Mouse (Mus musculus) retina, postnatal 7 days (tissue): Measurements from ENCODE around the gene Tbcb.
"Not testable (repeated sequence)": the region's sequence is repeated elsewhere in the genome, so short reads cannot be mapped to it uniquely, and the experiment has no call there.

Experiments used
- DNase-seq: peaks from one replicate; pipeline ENCODE4 v3.0.0-alpha.2; 2012; ENCODE audit warnings: low read depth, low spot score

The Tbcb gene

DNA sequence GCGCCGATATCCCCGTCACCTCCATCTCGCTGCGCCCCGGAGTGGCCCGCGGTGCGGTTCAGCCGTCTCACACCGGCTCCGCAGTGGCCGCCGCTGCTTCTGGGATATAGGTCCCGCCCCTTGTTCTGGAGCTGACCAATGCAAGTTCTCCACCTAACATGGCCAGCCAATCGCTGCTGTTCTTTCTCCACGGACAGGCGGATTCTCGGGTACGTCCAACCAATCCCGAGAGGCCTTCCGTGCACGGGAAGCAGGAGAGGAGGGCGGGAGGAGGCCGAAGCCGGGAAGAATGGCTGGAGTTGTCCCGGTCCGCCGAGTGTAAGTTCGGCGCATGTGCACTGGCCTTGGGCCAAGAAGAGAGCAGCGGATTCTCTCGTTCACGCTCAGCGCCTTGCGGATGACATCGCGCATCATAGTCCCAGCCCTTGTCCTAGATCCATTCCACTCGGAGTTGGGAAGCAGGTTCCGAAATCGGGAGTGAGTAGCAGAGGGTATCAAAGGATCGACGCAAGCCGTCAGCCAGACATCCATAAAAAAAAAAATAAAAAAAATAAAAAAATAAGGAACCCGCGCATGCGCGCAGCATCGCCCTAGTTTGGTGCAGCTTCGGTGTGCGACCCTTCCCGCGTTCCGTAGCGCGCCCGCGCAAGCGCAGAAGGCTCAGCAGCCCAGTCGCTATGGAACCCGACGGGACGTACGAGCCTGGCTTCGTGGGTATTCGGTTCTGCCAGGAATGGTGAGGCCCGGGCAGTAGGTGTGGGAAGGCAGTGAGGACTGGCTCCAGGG lies at the start of gene Tbcb, which contains the start of gene Polr2i:
Gene Tbcb, minus strand, starts transcription at position 604 of the 786 bp plus-strand sequence.
Gene Polr2i, plus strand, starts transcription at position 280 of the 786 bp plus-strand sequence.
- DNase-seq: peak; percentile 98

- DNase-seq: no peak
These were observed 49.5 kb upstream of the Tbcb start for GRCm38 (mm10) chr7:30281522-30281921.

- peak; percentile 70 for DNase-seq
These were observed 48.6 kb upstream of the Tbcb start for GRCm38 (mm10) chr7:30280670-30281138.

DNA sequence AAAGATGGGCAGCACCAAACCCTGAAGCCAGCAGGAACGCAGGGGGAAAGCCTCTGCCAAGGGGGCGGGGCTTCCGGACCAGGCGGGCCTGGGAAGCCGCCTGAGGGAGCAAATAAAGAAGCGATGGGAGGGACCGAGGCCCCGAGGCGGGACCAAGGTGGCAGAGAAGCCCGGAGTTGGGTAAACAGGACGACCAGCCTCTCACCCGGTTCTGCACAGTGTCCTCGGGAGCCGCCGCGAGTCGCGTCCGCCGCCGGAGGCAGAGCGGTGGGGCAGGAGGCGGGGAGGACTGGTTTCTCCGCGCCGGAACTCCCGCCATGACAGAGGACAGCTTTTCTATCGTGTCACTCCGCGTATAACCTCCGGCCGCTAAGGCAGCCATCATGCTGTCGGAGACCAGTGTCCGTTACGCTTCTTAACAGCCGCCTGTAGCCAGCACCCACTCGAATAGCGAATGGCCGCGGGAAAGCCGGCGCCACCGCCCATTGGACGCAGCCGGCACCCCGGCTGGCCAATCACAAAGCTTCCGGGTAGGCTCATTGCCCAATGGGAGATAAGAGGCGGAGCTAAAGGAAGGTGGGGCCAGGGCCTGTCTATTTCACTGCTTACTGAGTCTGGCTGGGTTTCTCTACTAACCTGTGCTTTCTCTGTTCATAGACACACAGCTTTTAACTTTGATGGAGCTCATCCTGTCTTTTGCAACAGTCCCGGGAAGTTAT lies 48.0 kb upstream of the Tbcb start, which contains the start of the genes Thap8 and Wdr62:
Gene Thap8, plus strand, starts transcription at position 144 of the 719 bp plus-strand sequence.
Gene Wdr62, minus strand, starts transcription at position 469 of the 719 bp plus-strand sequence.
- DNase-seq: peak; percentile 89

- DNase-seq: no peak
These were observed 47.5 kb upstream of the Tbcb start for GRCm38 (mm10) chr7:30279536-30279935.

- no peak for DNase-seq
These were observed 46.8 kb upstream of the Tbcb start for GRCm38 (mm10) chr7:30278911-30279310.

DNA sequence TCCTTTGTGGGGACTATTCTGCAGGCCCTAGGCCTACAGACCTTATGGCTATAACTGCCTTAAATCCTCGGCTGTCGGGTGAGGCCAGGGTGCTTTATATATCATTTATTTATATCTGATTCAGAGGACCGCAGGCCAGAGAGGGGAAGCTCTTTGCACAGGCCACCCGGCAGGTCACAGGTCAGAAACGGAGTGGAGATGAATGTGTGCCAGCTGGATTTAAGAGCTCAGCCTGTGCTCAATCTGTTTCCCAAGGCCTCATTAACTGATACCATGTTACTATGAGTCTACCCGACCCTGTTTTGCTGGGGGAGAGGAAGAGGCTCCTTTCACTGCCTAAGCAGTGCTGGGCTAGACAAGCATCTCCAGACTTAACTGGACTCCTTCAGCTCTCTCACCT lies 42.3 kb upstream of the Tbcb start:
- DNase-seq: no peak

DNA sequence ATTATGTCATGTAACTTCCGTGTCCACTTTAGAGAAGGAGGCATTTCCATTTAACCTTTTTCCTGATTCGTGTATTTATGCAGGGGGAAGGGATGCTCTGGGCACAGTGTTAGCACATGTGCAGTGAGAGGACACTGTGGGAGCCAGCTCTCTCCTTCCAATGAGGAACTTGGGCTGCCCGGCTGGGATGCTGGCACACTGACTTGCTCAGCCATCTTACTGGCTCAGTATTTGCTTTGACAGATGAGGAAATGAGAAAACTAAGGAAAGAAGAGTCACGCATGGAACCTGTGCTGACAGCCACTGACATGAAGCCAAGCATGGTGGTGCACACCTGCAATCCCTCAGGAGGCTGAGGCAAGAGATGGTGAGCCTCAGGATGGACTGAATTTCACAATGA lies 37.6 kb upstream of the Tbcb start:
- no peak for DNase-seq

GRCm38 (mm10) chr7:30266780-30267179 lies 34.7 kb upstream of the Tbcb start:
- DNase-seq: no peak

DNA sequence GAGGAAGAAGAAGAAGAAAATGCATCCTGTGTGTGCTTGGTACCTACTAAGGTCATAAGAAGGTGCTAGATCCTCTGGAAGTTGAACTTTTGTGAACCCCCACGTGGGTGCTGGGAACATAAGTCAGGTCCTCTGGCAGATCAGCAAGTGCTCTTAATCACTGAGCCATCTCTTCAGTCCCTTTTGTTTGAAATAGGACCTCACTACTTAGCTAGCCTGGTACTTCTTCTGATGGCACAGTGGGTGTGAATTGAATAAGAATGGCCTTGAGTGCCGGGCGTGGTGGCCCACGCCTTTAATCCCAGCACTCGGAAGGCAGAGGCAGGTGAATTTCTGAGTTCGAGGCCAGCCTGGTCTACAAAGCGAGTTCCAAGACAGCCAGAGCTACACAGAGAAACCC lies 33.9 kb upstream of the Tbcb start:
- no peak for DNase-seq

GRCm38 (mm10) chr7:30265531-30265930 lies 33.5 kb upstream of the Tbcb start:
- DNase-seq: no peak

- DNase-seq: no peak
These were observed 33.0 kb upstream of the Tbcb start for GRCm38 (mm10) chr7:30265041-30265440.

DNA sequence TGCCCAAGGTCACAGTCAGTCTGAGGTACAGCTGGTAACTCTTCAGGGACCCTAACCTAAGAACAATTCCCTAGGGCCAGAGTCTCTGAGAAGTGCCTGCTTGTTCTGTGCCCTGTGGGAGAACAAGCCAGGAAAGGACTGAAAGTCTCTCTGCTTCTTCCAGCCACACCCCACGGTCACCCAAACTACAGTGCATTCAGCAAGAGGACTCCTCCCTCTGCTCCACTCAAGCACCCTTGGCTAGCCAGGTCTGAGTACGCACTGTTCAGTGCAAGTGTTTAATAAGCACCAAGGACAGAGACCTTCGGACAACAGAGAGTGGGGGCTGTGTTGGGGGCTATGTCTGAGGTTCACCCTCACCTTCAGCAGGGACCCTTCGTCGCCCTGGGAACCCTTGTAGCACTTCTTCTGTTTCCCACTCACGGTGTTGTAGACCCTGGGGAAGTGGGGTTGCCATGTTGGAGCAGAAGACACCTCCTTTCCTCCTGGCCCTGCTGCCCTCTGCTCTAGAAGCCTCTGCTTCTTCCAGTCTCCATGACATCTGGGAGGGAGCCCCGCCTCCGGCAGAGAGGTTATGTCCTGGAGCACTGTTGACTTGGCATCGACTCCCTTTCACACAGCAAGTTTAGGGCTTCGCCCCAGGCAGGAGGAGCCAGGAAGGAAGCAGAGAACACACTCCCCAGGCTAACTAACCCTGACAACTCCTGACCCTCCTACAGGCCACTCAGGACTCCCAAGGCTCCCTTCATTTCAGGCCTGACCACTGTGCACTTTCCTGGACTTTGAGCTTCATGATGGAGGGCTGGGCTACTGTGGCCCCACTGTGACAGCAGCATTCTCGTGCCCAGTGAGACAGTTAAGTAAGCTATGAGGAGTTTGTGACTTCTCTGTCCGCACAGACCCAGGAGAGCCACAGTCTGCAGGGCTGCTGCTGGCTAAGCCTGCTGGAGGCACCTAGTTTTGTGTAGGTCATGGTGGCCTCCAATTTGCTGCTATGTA lies 20.2 kb upstream of the Tbcb start:
- DNase-seq: no peak

DNA sequence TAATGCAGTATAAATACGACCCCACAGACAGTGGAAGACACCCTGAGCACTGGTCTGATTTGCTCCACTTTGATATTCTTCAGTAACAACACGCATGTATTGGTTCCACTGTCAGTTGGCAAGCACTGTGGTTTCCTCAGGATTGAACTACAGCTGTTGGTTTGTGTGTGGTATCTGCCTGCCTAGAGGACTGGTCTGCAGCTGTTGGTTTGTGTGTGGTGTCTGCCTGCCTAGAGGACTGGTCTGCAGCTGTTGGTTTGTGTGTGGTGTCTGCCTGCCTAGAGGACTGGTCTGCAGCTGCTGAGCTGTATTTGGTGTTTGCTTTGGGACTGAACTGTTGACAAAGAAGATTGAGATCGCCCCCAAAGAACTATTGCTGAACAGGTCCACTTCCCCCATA lies 5.3 kb upstream of the Tbcb start:
- not testable (repeated sequence) for DNase-seq

DNA sequence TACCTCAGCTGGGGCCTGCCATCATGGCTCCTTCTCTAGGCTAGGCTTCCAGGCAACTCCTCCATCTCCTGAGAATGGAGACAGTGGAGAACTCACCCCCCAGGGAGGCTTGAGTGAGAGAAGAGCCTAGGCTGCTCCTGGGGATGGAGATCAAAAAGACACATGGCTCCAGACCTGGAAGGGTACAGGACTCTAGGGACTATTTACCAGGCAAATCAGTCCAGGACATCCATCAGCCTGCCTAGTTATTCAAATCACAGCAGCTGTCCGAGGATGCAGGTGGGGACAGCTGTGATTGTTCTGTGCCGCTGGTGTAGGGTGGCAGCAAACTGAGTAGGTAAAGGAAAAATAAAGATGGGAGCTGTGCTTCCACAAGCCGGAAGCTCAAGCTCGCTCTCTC lies 3.6 kb upstream of the Tbcb start, which contains the start of gene Ovol3:
Gene Ovol3, minus strand, starts transcription at position 101 of the 400 bp plus-strand sequence.
- no peak for DNase-seq

DNA sequence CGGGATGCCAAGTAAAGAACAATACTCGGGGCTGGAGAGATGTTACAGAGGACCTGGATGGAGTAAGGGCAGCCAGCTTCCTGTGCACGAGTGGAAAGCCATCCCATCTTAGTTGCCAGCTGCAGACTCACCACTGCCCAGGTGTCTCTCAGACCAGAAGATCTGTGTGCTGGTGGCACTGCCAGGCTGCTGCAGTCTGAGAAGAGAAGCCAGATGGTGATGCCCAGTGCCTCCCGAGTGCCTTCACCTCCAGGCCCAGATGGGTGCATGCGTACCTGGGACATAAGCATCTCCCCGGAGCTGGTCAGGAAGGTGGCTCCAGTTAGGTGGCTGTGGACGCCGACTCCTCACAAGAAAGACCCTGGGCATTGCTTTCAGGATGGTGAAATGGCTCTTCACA lies 3.0 kb upstream of the Tbcb start:
- no peak for DNase-seq

DNA sequence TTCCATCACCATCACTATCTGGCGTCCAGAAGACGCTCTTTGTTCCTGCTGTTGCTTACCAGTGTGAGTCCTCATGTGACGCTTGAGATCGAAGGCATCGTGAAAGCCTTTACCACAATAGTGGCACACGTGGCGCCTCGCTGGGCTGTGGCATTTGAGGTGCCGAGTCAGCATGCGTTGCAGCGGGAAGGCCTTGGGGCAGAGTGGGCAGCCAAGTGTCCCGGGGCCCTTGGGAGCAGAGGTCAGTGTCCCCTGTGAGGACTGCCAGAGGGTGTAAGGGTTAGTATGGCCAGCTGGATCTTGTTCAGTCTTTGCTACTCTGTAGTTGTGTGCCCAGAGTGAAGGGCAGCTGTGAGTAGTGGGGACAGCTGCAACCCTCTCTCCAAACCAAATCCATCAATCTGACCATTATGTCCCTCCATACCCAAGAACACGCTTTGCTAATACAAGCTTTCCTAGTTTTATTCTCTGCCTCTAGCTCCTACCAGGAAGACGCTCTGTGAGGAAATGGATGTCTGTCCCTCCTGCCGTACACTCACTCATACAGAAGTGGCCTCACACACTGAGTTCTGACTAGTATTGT lies 2.3 kb upstream of the Tbcb start:
- DNase-seq: no peak

DNA sequence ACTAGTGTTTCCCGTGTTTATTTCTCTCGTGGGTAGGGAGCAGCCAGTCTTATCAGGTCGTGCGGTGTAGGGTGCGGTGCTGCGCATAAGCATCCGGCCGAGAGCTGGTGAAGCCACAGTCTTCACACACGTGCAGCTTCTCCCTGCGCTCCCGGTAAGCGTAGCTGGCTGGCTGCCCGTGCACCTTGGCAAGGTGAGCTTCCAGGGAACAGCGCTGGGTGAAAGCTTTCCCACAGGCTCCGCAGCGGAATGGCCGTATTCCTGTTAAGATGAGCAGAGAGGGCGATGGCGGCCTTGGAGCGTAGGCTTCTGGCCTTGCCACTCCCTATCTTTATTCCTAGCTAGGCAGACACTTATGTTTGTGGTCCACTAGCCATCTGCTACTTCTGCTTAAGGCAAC lies 1.3 kb upstream of the Tbcb start:
- DNase-seq: no peak

DNA sequence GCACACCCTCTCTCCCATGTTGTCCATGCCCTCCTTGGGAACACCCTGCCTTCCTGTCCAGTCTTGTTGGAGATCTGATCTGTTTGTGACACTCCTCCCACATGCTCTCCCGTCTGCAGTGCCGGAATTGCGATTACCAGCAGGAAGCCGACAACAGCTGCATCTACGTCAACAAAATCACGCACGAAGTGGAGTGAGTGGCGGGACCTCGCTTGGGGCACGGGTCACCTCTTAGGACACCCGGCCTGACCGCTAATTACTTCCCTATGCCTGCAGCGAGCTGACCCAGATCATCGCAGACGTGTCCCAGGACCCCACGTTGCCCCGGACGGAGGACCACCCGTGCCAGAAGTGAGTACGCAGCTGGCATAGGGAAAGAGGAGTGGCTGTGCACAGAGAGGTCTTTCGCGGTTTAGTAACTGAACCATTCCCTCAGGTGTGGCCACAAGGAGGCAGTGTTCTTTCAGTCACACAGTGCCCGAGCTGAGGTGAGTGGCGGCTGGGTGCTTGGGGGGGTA lies 618 bp upstream of the Tbcb start:
- DNase-seq: peak; percentile 39

DNA sequence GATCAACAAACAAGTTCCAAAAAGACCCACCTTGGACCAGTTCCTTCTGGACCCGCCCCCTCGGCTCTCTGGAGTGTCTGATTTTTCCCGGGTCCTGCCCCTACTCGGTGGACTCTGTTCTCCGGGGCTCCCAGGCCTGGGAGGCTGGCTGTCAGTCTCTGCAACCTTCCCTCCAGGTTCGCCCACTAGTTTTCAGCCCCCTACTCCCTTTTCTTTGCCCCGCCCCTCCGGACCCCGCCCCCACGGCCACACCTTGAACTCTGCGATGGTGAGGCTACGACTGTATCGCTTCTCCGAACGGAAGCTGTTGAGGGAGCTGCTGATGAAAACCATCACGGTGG lies 774 bp downstream of the Tbcb start:
- no peak for DNase-seq

- no peak for DNase-seq
These were observed 7.9 kb downstream of the Tbcb start for GRCm38 (mm10) chr7:30224206-30224605.
